In the genomic region with DNA sequence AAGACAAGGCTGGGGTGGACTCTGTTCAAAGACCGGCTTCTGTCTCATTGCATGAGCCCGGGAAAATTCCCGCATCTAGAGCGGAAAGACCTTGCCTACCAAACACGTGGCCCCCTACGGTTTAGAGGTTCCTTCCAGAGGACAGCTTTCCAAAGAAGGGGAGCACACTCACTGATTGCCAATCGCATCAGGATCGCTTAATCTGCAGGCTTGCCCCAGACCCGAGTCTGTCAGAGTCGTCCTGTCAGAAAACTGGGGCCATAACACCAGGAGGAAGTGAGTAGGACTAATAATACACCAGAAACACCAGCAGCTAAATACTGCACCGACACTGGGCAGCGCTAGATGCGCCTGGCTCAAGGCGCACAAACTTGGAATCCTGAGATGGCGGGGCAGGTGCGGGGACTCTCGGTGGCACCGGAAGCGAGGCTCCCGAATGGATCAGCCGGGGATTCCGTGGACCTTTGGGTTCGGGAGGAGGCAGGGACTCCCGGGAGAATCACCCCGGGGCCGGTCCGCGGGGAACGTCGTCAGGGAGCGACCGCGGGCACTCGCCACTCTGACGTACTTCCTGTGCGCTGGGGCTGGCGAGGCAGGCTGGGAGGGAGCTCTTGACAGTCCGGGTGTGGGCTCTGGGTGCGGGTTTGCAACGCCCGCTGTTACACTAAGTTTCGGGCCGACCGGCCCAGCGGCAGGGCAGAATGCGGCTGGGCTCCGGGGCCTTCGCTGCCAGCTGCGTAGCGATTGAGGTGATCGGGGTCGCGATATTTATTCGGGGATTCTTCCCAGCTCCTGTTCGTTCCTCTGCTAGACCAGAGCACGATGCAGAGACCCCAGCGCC, we compare ENCODE assay signal across 7 mouse cellular contexts. TPM values are rescaled to one million over a fixed set of nuclear protein-coding genes. Genes with fewer than 3 reads are reported as not detected.
DNase-seq lines count a peak whose midpoint lies in the region; ATAC-seq lines count a peak whose summit lies in the region.

Pigg (plus strand) TSS at position 386 of the 841 bp plus-strand sequence.

- H3K9me3 ChIP-seq in intestine, embryonic 16.5 days (ENCODE audit: control insufficient read depth, low read length) = no peaks in the 10 kb centered on the region
- H3K9me3 ChIP-seq in midbrain, embryonic 11.5 days (ENCODE audit: control insufficient read depth, low read length) = no peaks in the 10 kb centered on the region

- H3K4me3 ChIP-seq in intestine, embryonic 16.5 days (ENCODE audit: low read length) = peak within 1 kb of the TSS; percentile 72
- H3K4me3 ChIP-seq in midbrain, embryonic 11.5 days (ENCODE audit: low read depth, low read length) = peak within 1 kb of the TSS; percentile 78

- under 1% methylated on average over 57 of the region's 57 CpGs for WGBS in intestine, embryonic 16.5 days
- WGBS in midbrain, embryonic 11.5 days = under 1% methylated on average over 57 of the region's 57 CpGs

- no peaks in the 10 kb centered on the region for H3K27me3 ChIP-seq in intestine, embryonic 16.5 days (replicated peaks; ENCODE audit: control insufficient read depth, insufficient read depth, low read length)
- no peaks in the 10 kb centered on the region for H3K27me3 ChIP-seq in midbrain, embryonic 11.5 days (ENCODE audit: control insufficient read depth, insufficient read depth, low read length)

- peak; percentile 97 for DNase-seq in adrenal gland, adult 2 months
- peak; percentile 81 for DNase-seq in embryo, embryonic 11.5 days (ENCODE audit: low read depth, low spot score)
- DNase-seq in gastrocnemius, postnatal 4 days (ENCODE audit: low spot score in 2 of 2) = peak; percentile 84 to 90
- DNase-seq in left cerebral cortex, postnatal 36 days (ENCODE audit: low spot score in 2 of 2) = peak; percentile 94 to 96
- DNase-seq in midbrain, embryonic 11.5 days (ENCODE audit: low spot score, missing footprints) = peak; percentile 98
- peak; percentile 77 for DNase-seq in skeletal muscle tissue, adult 2 months (ENCODE audit: low read depth, low spot score)

- H3K4me2 ChIP-seq in intestine, embryonic 16.5 days (ENCODE audit: low read depth, low read length) = peak within 1 kb of the TSS; percentile 83
- peak within 1 kb of the TSS; percentile 78 for H3K4me2 ChIP-seq in midbrain, embryonic 11.5 days

- ATAC-seq in intestine, embryonic 16.5 days = peak; percentile 100
- peak; percentile 99 for ATAC-seq in midbrain, embryonic 11.5 days (ENCODE audit: low FRiP score)

- H3K4me1 ChIP-seq in intestine, embryonic 16.5 days (ENCODE audit: control insufficient read depth, insufficient read depth, low read length) = 0 out of 2 replicates have a peak, but pooled peaks cover 6% of the 10 kb centered on the region
- H3K4me1 ChIP-seq in midbrain, embryonic 11.5 days (ENCODE audit: control insufficient read depth, insufficient read depth, low read length) = peaks cover 5% of the 10 kb centered on the region

- no peaks in the 10 kb centered on the region for H3K36me3 ChIP-seq in intestine, embryonic 16.5 days (ENCODE audit: control insufficient read depth, insufficient read depth, low read length)
- no peaks in the 10 kb centered on the region for H3K36me3 ChIP-seq in midbrain, embryonic 11.5 days (ENCODE audit: control insufficient read depth, insufficient read depth, low read length)

- H3K27ac ChIP-seq in intestine, embryonic 16.5 days (ENCODE audit: low read length) = peak within 1 kb of the TSS; percentile 92
- H3K27ac ChIP-seq in midbrain, embryonic 11.5 days (ENCODE audit: low read depth, low read length) = peak within 1 kb of the TSS; percentile 59

- H3K9ac ChIP-seq in intestine, embryonic 16.5 days (ENCODE audit: low read depth, low read length) = peak within 1 kb of the TSS; percentile 92
- H3K9ac ChIP-seq in midbrain, embryonic 11.5 days (ENCODE audit: low read length) = peak within 1 kb of the TSS; percentile 85

- intact Hi-C loops in left cerebral cortex, postnatal 36 days (cut with DNase I) = loop anchor here (1.0 to 5.0 kb wide), 2 partner anchors 44 to 180 kb away; partner anchors contain the start of genes Ccdc18, Dr1 and Tmed5

RNA-seq across cellular contexts. Expression of gene Pigg, which starts in this region (rescaled TPM):
- 10 to 100 TPM; 11.6 to 13.0 TPM for total RNA-seq in adrenal gland, adult 2 months (2021)
- 5.7 and 7.6 TPM in 2 replicates for polyA plus RNA-seq in adrenal gland, adult 2 months (2012; rRNA removed)
- 1 to 10 TPM; 4.7 to 5.6 TPM for total RNA-seq in gastrocnemius, postnatal 4 days (2021)
- polyA plus RNA-seq in intestine, embryonic 16.5 days (2015; fragmentation: Nextera tagmentation; extraction: Ambion mirVana) = 7.9 and 8.3 TPM in 2 replicates
- total RNA-seq in left cerebral cortex, postnatal 36 days (2021) = 10 to 100 TPM; 10.8 to 13.2 TPM
- polyA plus RNA-seq in midbrain, embryonic 11.5 days (2014; fragmentation: Nextera tagmentation; extraction: Ambion mirVana) = 2.8 and 3.7 TPM in 2 replicates

Comparison
In these comparisons a context has a peak if more than half of its experiments do, and no peak if none do; other contexts are left out.
1. Peak in every context shown above with its lines: DNase-seq, ATAC-seq, H3K4me3 ChIP-seq and H3K27ac ChIP-seq.